Mouse (Mus musculus) layer of hippocampus, adult 11-12 months (tissue): ENCODE measurements around the gene 4930572O03Rik.
"Not testable (repeated sequence)": the region's sequence is repeated elsewhere in the genome, so short reads cannot be mapped to it uniquely, and the experiment has no call there.

ENCODE experiments used
- DNase-seq: peaks from one replicate; pipeline ENCODE4 v3.0.0; 2022; ENCODE audit warnings: low spot score

Gene 4930572O03Rik

DNA sequence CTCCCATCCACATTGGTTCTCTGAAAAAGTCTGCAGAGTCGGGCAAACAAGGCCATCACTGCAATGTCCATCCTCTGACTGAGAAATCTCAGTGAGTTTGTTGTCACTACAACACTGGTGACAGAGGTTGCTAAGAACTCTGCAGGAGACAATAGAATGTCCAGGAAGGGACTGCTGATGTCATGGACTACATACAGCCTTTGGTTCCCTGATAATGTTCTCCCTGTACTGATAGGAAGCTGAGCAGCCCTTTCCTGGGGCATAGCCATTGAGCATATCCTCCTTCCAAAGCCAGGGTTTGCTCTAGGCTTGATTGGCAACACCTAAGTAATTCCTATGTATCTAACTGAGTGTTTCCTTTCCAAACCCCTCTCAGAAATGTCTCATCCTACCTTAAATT, at the start of gene 4930572O03Rik:
4930572O03Rik (minus strand) TSS at position 101 of the 400 bp plus-strand sequence.
- DNase-seq, result not testable (repeated sequence)

DNA sequence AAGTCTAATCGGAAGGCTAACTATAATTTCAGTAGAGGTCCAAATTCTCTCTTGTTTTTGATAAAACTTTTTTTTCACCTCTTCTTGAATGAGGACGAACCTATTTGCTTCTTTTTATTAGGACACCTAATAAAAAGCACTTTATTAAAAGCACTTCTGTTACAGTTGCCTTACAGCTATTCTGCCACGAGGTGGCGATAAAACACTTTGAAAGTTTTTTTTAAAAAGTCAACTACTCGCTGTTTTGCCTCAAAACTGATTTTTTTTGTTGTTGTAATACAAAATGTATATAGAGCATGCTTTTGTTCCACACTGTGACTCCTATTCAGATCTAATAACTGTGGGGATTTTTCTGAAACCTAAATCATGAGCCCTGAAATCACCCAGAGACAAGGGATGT, 46.0 kb upstream of the 4930572O03Rik start:
- DNase-seq, result peak; percentile 28

DNA sequence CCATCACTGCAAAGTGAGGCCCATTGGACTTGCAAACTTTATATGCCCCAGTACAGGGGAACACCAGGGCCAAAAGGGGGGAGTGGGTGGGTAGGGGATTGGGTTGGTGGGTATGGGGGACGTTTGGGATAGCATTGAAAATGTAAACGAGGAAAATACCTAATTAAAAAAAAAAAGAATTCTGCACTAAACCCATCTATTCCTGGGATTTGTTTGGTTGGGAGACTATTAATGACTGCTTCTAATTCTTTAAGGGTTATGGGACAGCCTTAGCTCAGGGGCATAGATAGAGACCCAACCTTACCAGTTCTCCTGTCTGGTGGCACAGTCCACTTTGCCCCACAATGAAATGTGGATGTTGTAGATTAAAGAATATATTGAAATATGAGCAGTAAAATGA, 40.9 kb upstream of the 4930572O03Rik start:
- not testable (repeated sequence) for DNase-seq

DNA sequence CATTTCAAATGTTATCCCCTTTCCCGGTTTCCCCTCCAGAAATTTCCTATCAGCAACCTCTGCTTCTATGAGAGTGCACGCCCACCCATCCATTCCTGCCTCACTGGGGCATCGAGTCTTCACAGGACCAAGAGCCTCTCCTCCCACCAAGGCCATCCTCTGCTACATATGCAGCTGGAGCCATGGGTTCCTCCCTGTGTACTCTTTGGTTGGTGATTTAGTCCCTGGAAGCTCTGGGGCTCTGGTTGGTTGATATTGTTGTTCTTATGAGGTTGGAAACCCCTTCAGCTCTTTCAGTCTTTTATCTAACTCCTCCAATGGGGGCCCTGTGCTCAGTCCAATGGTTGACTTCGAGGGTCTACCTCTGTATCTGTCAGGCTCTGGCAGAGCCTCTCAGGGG, 35.0 kb upstream of the 4930572O03Rik start:
- DNase-seq, result not testable (repeated sequence)

DNA sequence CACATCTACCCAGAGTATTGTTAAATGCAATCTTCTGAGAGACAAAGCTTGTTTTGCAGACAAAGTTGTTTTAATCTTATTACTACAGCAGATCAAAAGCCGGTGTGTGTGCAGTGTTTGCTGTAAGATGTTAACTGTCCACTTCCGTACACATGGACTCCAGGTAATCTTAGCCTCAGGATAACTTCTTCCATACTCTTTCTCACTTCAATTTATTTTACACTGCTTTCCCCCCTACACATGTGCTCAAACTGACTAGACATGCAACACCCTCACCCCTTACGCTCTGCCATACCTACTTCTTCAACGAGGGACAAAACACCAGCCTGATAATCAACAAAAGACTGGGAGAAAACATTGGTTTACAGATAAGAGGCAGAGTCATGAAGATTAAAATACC, 34.0 kb upstream of the 4930572O03Rik start:
- not testable (repeated sequence) for DNase-seq

DNA sequence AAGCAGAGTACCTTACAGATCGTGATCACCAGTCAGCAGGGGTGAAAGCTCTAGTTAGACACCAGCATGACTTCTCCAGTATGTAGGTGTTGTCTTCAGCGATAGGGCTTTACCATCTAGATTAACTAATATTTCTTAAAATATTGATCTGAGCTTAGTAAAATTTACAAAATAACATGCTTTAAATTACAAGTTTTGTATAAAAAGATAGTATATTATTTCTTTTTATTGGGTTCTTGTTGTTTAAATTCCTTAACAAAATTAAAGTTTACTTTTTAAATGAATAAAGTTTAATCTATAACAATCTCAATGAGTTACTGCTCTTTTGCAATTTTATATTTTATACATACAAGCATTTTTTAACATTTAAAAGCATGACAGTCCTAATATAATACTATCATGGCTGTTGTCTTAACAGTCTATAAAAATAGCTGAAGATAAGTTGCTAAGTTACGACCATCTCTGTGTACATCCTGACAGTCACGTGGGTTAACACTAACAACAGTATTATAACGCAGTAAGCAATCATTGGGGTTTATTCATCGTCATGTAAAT, 32.9 kb upstream of the 4930572O03Rik start:
- DNase-seq, result not testable (repeated sequence)

DNA sequence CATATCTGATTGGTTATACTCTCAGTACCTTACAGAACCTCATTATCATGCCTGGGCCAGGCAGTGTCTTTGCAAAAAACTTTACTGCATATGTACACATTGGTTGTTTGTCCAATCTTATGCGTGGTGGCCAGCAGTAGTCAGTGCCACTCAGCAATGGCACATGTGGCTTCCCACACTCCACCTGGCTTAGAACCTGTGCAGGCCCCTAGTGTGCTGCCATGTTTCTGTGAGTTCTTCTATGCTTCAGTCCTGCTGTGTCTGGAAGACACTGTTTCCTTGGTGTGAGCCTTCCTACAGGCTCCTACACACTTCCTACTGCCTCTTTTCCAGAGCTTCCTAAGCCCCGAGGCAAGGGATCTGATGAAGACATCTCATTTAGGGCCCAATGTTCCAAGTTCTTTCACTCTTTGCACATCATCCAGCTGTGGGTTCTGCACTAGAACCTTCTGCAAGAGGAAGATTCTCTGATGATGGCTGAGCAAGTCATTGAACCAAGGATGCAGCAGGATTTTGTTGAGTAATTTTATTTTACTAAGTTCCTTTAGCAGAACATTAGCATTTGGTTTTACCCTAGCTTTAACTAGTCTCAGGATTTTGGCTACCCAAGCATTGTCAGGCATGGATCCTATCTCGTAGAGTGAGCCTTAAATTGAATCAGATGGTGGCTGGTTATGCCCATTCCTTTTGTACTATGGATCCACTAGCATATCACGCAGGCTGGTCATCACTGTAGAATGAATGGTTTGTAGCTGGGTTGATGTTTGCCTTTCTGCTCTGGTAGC, 32.2 kb upstream of the 4930572O03Rik start:
- not testable (repeated sequence) for DNase-seq

DNA sequence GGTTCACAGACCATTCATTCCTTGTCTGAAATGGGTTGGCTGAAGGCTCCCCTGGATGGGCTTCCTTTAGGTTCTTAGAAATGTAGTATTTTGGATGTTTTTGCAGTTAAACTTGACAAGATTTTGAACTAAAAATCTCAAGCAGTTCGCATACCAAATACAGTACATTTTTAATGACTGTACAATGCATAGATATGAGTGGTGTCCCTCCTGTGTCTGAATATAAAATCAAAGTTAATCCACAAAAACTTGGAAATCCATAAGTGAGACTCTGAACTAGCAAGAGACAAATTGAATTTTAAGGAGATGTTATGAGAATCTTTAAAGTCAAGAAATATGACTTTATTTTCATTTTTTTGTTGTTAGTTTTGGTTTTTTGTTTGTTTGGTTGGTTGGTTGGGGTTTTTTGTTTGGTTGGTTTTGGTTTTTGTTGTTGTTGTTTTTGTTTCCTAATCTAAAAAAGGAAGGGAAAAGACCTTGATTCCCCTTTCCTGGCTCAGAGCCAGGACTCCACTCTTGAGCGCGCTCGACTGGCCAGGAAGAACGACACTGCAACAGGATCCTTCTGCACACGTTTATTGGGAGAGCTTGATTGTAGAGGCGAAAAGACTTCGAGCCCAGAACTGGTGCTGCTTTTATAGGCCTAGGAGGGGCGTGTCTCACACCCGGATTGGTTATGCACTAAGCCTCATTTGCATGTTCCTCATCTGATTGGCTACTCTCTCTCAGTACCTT, 24.6 kb upstream of the 4930572O03Rik start:
- DNase-seq, result not testable (repeated sequence)

DNA sequence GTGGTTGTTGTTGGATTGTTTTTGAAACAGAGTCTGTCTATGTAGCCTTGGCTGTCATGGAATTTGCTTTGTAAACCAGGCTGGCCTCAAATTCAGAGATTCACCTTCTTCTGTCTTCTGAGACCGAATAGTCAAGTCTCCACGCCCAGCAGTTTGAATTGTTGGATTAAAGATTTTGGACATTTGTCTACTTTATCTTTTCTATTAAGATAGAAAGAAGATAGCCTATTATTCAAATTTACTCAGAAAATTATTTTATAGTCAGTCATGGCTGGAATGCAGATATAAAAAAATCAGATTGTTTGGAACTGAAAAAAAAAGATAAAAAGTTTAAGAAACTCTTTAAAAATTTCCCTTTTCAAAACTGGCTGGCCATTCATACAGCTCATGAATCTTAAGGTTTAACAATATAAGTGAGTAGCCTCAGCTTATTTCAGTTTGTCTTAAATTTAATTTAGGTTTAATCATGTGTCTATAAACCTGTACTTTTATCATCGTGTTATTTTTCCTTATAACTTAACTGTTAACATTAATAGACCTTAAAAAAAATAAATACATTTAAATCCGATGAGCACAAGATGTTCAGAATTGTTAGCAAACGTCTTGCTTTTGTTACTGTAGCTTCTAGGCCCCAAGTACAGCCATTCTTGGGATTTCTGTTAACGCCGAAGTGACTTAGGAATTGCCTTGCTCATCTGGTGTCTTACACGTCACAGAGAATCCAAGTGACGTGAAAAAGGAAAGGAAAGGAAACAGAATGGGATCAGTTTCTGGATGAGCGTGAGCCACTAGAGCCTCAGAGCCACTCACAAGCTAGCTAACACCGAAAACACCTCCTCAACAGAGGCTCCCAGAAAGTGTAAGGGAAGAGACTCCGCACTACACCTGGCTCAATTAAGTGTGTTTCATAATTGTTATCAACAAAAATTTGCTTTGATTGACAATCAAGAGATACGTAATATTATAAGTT, 23.4 kb upstream of the 4930572O03Rik start:
- not testable (repeated sequence) for DNase-seq

DNA sequence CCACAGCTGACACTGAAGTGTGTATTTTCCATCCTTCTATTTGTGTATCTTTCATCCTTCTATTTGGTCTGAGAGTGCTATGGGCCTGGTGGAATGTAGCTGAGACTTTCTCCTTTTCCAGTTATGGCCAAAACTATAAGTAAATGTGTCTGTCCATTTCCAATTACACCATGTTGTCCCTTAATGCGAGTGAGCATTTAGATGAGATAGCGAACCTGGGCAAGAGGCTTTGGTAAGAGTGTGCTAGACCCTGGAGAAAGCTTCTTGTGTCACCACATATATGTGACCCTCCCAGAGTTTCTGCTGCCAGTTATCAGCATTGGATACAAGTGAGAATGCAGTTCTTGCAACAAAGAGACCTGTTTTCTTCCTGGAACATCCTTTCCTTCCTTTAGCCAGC, 22.0 kb upstream of the 4930572O03Rik start:
- DNase-seq, result not testable (repeated sequence)

DNA sequence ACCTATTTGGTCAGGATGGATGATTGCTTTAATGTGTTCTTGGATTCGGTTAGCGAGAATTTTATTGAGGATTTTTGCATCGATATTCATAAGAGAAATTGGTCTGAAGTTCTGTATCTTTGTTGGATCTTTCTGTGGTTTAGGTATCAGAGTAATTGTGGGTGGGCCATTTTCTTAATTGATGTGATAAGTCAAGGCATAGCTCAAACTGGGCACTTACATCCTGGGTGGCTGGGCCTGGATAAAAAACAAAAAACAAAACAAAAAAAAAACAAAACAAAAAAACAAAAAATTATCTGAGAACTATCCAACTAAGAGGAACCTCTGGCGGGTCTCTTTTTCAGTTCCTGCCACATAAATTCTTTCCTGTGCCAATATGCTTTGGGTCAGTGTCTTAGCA, 20.9 kb upstream of the 4930572O03Rik start:
- DNase-seq, result not testable (repeated sequence)

DNA sequence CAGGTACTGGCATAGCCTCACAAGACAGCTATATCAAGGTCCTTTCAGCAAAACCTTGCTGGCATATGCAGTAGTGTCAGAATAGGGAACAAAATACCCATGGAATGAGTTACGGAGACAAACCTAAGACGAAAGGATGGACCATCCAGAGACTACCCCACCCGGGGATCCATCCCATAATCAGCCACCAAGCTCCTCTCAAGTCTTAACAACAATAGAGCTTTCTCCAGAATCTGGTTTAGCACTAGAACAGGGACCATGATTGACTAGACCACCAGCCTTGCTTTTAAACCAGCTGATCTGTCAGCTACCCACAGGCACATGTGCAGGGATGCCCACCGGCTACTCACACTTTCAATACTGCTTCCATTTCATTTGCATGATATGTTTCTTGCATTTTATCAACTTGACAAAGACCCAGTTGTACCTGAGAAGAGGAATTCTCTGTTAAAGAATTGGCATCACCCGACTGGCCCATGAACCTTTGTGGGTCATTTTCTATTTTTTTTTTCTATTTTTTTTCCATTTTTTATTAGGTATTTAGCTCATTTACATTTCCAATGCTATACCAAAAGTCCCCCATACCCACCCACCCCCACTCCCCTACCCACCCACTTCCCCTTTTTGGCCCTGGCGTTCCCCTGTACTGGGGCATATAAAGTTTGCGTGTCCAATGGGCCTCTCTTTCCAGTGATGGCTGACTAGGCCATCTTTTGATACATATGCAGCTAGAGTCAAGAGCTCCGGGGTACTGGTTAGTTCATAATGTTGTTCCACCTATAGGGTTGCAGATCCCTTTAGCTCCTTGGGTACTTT, 17.8 kb upstream of the 4930572O03Rik start:
- DNase-seq, result not testable (repeated sequence)

DNA sequence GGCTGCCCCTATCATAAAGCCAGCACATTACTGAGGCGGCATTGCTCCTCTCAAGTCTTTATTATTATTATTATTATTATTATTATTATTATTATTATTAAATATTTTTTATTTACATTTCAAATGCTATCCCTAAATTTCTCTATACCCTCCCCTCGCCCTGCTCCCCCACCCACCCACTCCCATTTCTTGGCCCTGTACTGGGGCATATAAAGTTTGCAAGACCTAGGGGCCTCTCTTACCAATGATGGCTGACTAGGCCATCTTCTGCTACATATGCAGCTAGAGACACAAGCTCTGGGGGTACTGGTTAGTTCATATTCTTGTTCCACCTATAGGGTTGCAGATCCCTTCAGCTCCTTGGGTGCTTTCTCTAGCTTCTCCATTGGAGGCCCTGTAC, 17.1 kb upstream of the 4930572O03Rik start:
- DNase-seq, result not testable (repeated sequence)

DNA sequence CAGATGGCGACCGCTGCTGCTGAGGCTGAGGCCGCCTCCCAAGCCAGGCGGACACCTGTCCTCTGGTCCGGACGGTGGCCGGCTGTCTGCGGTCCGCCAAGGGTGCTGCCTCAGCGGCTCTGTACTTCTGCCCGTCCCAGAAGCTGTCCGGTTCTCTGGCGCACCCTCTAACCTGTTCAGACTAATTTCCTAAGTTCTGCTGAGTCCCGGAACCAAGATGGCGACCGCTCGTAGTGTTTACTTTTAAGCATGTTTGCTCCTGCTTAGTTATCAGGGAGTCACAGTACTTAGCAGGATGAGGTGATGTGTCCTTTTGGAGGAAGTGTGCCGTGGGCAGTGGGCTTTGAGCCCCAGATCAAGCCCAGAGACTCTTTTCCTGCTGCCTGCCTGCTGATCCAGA, 13.9 kb upstream of the 4930572O03Rik start:
- DNase-seq, result not testable (repeated sequence)

DNA sequence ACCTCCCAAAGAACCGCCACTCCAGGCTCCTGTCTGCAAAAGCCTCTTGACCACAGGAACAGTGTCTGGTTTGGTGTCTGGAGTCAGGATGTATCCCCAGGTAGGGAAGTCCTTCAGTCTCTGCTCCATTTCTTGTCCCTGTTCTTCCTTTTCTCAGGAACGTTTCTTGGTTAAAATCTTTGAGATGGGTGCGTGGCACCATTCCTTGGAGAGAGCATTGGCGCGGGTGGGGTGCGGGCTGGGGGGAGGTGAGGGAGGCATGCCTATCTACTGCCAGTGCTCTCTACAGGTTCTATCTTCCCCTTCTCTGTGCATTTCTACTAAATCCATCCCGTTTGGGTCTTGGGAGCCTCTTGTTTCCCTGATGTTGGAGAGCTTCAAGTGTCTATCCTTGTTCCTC, 7.0 kb upstream of the 4930572O03Rik start:
- not testable (repeated sequence) for DNase-seq

DNA sequence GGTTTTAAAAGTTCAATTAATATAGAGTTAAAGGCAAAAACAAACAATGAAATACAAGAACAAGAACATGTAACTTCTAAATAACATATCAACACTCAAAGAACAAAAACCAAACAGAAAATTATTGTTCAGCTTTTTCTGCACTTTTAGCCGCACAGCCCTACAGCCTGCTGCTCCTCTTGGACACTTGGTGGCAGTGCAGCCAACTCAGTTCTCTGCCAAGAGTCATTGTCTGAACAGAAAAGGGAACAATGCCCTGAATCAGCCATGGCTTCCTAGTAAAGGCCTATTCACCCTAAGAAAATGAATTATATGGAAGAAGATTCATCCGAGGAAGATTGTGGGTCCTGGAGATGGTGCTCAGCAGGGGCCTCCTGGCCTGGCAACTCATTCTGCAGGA, 4.5 kb downstream of the 4930572O03Rik start:
- DNase-seq, result not testable (repeated sequence)

DNA sequence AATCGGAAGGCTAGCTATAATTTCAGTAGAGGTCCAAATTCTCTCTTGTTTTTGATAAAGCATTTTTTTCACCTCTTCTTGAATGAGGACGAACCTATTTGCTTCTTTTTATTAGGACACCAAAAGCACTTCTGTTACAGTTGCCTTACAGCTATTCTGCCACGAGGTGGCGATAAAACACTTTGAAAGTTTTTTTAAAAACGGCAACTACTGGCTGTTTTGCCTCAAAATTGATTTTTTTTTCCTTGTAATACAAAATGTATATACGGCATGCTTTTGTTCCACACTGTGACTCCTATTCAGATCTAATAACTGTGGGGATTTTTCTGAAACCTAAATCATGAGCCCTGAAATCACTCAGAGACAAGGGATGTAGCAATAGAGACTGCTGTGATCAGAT, 11.2 kb downstream of the 4930572O03Rik start:
- peak; percentile 8 for DNase-seq

DNA sequence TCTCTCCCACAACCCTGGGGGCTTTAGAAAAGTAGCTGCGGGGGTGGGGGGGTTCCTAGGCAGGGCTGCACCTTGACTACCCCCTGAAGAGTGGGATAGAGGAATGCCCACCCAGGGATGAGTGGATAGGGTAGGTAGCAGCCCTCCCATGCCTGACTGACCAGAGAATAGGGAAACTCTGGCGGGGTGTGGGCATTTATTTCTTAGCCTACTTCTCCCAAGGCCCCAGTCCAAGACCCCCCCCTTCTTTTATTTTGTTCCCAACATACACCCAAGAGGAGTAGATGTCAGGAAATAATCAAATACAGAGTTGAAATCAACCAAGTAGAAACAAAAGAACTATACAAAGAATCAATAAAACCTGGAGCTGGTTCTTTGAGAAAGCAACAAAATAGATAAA, 19.2 kb downstream of the 4930572O03Rik start:
- not testable (repeated sequence) for DNase-seq

DNA sequence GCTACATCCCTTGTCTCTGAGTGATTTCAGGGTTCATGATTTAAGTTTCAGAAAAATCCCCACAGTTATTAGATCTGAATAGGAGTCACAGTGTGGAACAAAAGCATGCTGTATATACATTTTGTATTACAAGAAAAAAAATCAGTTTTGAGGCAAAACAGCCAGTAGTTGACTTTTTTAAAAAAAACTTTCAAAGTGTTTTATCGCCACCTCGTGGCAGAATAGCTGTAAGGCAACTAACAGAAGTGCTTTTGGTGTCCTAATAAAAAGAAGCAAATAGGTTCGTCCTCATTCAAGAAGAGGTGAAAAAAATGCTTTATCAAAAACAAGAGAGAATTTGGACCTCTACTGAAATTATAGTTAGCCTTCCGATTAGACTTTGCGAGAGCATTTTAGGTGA, 26.8 kb downstream of the 4930572O03Rik start:
- DNase-seq, result not testable (repeated sequence)

DNA sequence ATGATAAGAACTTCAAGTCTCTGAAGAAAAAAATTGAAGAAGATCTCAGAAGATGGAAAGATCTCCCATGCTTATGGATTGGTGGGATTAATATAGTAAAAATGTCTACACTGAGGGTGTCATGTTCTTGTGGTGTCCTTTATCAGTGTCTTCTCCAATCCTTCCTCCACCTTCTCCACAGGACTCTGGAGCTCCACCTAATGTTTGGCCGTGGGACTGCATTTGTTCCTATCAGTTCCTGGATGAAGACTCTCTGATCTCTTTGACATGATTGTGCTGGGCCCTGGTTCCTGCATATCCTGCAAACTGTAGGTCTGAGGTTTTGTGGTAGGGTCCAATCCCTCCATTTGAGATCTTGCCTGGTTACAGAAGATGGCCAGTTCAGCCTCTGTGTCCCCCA, 28.7 kb downstream of the 4930572O03Rik start:
- peak; percentile 30 for DNase-seq

DNA sequence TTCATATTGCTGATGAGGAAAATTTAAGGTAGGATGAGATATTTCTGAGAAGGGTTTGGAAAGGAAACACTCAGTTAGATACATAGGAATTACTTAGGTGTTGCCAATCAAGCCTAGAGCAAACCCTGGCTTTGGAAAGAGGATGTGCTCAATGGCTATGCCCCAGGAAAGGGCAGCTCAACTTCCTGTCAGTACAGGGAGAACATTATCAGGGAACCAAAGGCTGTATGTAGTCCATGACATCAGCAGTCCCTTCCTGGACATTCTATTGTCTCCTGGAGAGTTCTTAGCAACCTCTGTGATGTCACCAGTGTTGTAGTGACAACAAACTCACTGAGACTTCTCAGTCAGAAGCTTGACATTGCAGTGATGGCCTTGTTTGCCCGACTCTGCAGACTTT, 38.1 kb downstream of the 4930572O03Rik start, which contains the start of gene Speer4d:
Speer4d (plus strand) TSS at position 301 of the 400 bp plus-strand sequence.
- not testable (repeated sequence) for DNase-seq
